Mouse (Mus musculus) limb, embryonic 11.5 days (tissue): ENCODE results near the gene Usp43. TPM values are rescaled to one million over a fixed set of nuclear protein-coding genes. Genes with fewer than 3 reads are reported as not detected.
A peak's percentile ranks its signal among the peaks of the same experiment; 100 is the strongest.

Source experiments
- ATAC-seq: fragments of 200-750 bp; cut with Nextera tagmentation; 2 replicates; pipeline ENCODE4 v1.8.0; 2017; ENCODE audit warnings: low read depth; ENCODE audit not compliant: insufficient number of reproducible peaks, low FRiP score, low TSS enrichment
- DNase-seq: peaks from one replicate; pipeline ENCODE4 v3.0.0-alpha.2; 2015; ENCODE audit warnings: low spot score
- H3K27ac ChIP-seq: fragments of 300-500 bp; sonication (generic); replicated peaks from 2 replicates; pipeline ENCODE4 v1.5.1; 2014; ENCODE audit warnings: low read depth, mild to moderate bottlenecking, low read length
- H3K27me3 ChIP-seq: fragments of 300-500 bp; sonication (generic); 2 replicates; pipeline ENCODE4 v1.6.1; 2014; ENCODE audit warnings: mild to moderate bottlenecking, low read length, mixed read lengths; ENCODE audit not compliant: control insufficient read depth, insufficient read depth
- H3K36me3 ChIP-seq: fragments of 300-500 bp; sonication (generic); 2 replicates; pipeline ENCODE4 v1.6.1; 2014; ENCODE audit warnings: mild to moderate bottlenecking, low read length, moderate library complexity, mixed read lengths; ENCODE audit not compliant: control insufficient read depth, insufficient read depth
- H3K4me1 ChIP-seq: fragments of 300-500 bp; sonication (generic); 2 replicates; pipeline ENCODE4 v1.6.1; 2014; ENCODE audit warnings: low read length, mixed read lengths; ENCODE audit not compliant: control insufficient read depth, insufficient read depth
- H3K4me2 ChIP-seq: fragments of 300-500 bp; sonication (generic); 2 replicates; pipeline ENCODE4 v1.6.1; 2014; ENCODE audit warnings: low read depth, mild to moderate bottlenecking, moderate library complexity; ENCODE audit not compliant: severe bottlenecking
- H3K4me3 ChIP-seq: fragments of 300-500 bp; sonication (generic); 2 replicates; pipeline ENCODE4 v1.5.1; 2014; ENCODE audit warnings: low read depth, low read length
- H3K9ac ChIP-seq: fragments of 300-500 bp; sonication (generic); 2 replicates; pipeline ENCODE4 v1.6.1; 2014; ENCODE audit warnings: mild to moderate bottlenecking, low read length
- H3K9me3 ChIP-seq: fragments of 300-500 bp; sonication (generic); 2 replicates; pipeline ENCODE4 v1.6.1; 2016; ENCODE audit warnings: low read length; ENCODE audit not compliant: control insufficient read depth
- WGBS: fragments of 180-500 bp; shearing (Covaris S2); extraction: QIAGEN DNeasy Blood & Tissue Kit; methylation state at CpG from one replicate; pipeline ENCODE4 v1.1.7; 2014; 5-methylcytosine and 5-hydroxymethylcytosine counted together
- polyA plus RNA-seq: library from polyadenylated mRNA; unstranded; fragments of >200 nt; fragmentation: Nextera tagmentation; extraction: Ambion mirVana; gene quantifications from 2 replicates; pipeline ENCODE4 v1.2.1, GENCODE M21; 2014

Usp43 gene
- polyA plus RNA-seq, 1 experiment from 2014 or later = 0.72 TPM

DNA sequence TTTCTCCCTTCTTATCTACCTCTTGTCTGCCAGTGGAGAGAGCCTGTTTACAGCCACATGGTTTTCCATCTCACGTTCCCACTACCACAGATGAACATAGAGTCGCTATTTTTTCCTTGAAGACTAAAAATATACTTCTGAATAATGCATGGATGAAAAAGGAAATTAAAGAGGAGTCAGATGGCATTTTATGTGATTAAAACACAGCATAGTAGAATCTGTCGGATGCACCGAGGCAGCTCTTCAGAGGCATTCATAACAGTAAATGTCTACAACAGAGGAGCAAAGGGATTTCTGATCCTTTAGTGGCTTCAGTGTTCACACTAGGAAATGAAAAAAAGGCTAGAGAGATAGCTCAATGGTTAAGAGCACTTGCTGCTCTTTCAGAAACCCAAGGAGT is 76.8 kb downstream of the Usp43 start:
- Histone ChIP-seq H3K27ac (no peak overlapping the region), H3K9me3 (no peaks in the 10 kb centered on the region), H3K27me3 (no peaks in the 10 kb centered on the region), H3K9ac (no peak overlapping the region), H3K4me3 (no peak overlapping the region), H3K36me3 (no peaks in the 10 kb centered on the region), H3K4me1 (no peaks in the 10 kb centered on the region), H3K4me2 (no peak overlapping the region)
- 88% methylated on average over 4 of the region's 4 CpGs for WGBS
- ATAC-seq (no peak), DNase-seq (no peak)

DNA sequence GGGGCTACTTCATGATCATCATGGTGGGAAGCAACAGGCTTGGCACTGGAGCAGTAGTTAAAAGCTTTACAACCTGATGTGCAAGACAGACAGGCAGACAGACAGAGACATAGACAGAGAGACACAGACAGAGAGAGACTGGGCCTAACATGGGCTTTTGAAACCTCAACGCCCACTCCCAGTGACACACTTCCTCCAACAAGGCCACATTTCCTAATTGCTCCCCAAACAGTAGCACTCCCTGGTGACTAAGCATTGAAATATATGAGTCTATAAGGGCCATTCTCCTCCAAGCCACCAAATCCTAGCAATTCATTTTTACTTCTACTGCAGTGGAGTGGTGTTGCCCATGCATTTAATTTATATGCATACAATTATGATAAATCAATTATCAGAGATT is 82.1 kb downstream of the Usp43 start:
- no peak for ATAC-seq
- no peak for DNase-seq
- no peak overlapping the region for H3K9ac ChIP-seq
- WGBS = 81% methylated on average over 1 of the region's 1 CpGs
- no peak overlapping the region for H3K4me2 ChIP-seq
- H3K4me3 ChIP-seq = no peak overlapping the region
- no peak overlapping the region for H3K27ac ChIP-seq
- H3K27me3 ChIP-seq = no peaks in the 10 kb centered on the region
- no peaks in the 10 kb centered on the region for H3K4me1 ChIP-seq
- no peaks in the 10 kb centered on the region for H3K36me3 ChIP-seq
- H3K9me3 ChIP-seq = no peaks in the 10 kb centered on the region

DNA sequence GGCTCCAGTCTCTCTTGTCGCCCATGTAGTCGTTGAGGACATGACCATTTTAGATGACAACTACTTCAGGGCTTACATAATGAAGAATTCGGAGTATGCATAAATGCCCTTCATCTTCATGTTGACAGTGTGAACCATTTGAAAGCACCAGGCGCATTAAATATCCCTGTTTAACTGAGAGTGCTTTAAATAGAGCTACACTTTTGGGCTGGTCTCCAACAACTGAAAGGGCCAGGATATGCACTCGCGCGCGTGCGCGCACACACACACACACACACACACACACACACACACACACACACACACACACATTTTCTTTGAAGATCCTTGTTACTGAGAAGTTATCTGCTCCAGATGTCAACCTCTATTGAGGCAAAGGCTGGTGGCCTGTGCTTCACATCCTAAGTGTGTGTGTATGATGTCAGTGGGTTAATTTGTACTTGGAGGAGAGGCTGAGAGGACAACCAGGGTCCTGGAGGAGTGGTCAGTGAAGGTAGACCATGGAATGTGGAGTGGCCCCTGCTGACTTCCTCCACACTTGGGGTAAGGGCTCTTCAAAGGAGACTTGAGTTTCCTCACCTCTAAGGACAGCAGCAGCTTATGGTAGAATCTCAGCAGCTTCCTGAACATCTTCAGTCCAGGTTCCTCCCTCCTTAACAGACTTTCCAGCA is 86.4 kb downstream of the Usp43 start:
- ATAC-seq = no peak
- DNase-seq = no peak
- H3K27me3 ChIP-seq = no peaks in the 10 kb centered on the region
- no peak overlapping the region for H3K27ac ChIP-seq
- H3K9me3 ChIP-seq = no peaks in the 10 kb centered on the region
- H3K4me1 ChIP-seq = no peaks in the 10 kb centered on the region
- H3K9ac ChIP-seq = no peak overlapping the region
- no peaks in the 10 kb centered on the region for H3K36me3 ChIP-seq
- WGBS = 95% methylated on average over 10 of the region's 10 CpGs
- no peak overlapping the region for H3K4me3 ChIP-seq
- H3K4me2 ChIP-seq = no peak overlapping the region

DNA sequence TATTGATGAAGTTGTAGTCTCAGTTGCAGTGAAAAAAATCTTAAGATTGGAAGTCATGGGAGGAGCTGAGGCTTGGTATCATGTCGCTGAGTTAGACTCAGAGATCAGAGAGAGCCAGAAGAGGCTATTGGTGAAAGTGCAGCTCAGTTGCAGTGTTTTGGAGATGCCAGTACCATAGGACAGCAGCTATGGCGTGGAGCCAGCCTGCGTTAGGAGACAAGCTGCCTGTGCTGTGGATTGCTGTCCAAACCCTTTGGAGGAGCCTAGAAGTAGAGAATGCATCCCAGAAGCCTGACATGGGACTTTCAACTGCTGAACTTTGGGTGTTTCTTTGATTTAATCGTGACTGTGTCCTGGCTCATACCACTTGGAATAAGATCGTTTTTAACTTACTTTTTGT is 90.1 kb downstream of the Usp43 start:
- H3K27me3 ChIP-seq = no peaks in the 10 kb centered on the region
- no peak overlapping the region for H3K4me2 ChIP-seq
- DNase-seq (no peak), ATAC-seq (no peak)
- no peaks in the 10 kb centered on the region for H3K9me3 ChIP-seq
- H3K4me1 ChIP-seq = peaks cover 3% of the 10 kb centered on the region; the same call in 1 of the 2 replicates
- H3K27ac ChIP-seq = no peak overlapping the region
- H3K36me3 ChIP-seq = no peaks in the 10 kb centered on the region
- WGBS = 79% methylated on average over 5 of the region's 5 CpGs
- H3K4me3 ChIP-seq = no peak overlapping the region
- no peak overlapping the region for H3K9ac ChIP-seq

DNA sequence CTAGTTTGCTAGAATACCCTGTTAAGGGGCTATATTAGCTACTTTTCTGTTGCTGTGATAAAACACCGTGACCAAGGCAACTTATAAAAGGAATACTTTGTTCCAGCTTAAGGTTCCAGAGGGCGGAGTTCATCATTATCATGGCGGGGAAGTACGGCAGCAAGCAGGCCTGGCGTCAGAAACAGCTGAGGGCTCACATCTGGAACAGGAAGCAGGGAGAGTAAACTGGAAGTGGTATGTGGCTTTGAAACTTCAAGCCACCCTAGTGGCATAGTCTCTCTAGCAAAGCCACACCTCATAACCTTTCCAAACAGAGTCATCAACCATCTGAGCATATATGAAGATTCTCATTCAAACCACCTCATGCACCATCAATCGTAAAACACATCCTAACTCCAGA is 92.4 kb downstream of the Usp43 start:
- DNase-seq = no peak

DNA sequence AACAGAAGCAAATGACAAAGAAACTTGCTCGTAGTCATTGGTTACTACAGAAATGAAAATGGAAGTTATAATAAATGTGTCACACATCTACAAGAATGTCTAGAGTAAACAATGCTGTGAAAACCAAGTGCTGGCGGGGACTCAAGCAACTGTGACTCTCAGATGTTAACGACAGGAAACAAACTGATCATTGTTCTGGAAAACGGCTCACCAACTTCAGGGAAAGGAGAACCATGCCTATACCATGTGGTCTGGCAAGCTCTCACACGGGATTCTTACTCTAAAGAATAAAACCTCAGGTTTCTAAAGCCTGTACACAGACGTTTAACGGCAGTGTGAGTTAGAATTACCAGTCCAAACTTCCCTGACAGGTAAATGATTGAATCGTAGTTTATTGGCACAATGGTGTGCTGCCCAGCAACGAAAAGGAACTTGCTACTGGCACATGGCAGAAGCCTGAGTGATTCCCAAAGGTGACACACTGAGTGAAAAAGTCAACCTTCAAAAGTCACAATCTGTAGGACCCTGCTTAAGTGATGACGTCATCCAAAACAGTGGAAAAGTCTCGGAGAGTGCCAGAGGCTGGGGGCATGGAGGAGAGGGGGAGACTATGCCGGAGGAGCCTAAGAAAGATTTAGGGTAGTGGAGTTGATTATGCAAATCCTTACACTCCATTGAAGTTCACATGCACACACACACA is 93.4 kb downstream of the Usp43 start:
- peaks cover 3% of the 10 kb centered on the region; the same call in 1 of the 2 replicates for H3K4me1 ChIP-seq
- H3K27me3 ChIP-seq = no peaks in the 10 kb centered on the region
- no peak overlapping the region for H3K27ac ChIP-seq
- H3K4me3 ChIP-seq = no peak overlapping the region
- no peak for DNase-seq
- ATAC-seq = no peak
- no peaks in the 10 kb centered on the region for H3K36me3 ChIP-seq
- no peak overlapping the region for H3K9ac ChIP-seq
- no peaks in the 10 kb centered on the region for H3K9me3 ChIP-seq
- no peak overlapping the region for H3K4me2 ChIP-seq
- 58% methylated on average over 12 of the region's 12 CpGs for WGBS

More for the DNA sequence above, 92.4 kb downstream of the Usp43 start:
- H3K4me2 ChIP-seq = no peak overlapping the region
- 76% methylated on average over 6 of the region's 6 CpGs for WGBS
- no peak overlapping the region for H3K27ac ChIP-seq
- ATAC-seq = no peak
- H3K9ac ChIP-seq = no peak overlapping the region
- H3K36me3 ChIP-seq = no peaks in the 10 kb centered on the region
- no peaks in the 10 kb centered on the region for H3K27me3 ChIP-seq
- H3K9me3 ChIP-seq = no peaks in the 10 kb centered on the region
- H3K4me3 ChIP-seq = no peak overlapping the region
- peaks cover 3% of the 10 kb centered on the region; the same call in 1 of the 2 replicates for H3K4me1 ChIP-seq

DNA sequence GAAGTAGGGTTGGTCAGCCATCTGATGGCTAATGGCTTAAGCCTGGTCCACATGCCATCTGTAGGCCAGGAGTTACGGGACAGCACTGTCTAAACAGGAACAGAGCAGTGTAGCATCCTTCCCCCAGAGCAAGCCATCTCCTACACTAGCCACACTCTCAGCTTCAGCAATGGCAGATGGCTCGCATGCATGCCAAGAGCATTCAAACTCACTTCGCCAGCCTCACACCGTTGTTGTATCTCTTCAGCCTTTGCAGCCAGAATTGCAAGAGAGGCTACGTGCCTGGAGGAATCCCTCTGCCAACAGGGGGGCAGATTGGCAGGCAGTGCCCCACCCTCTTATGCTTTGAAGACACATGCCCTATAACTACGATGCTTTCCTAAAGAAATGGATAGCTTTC is 100.4 kb downstream of the Usp43 start:
- Histone ChIP-seq H3K9me3 (no peaks in the 10 kb centered on the region), H3K27ac (no peak overlapping the region), H3K4me3 (no peak overlapping the region), H3K9ac (no peak overlapping the region), H3K4me1 (peaks cover 7% of the 10 kb centered on the region; the same call in 1 of the 2 replicates), H3K36me3 (no peaks in the 10 kb centered on the region), H3K27me3 (no peaks in the 10 kb centered on the region), H3K4me2 (no peak overlapping the region)
- DNase-seq (no peak), ATAC-seq (no peak)
- WGBS = 90% methylated on average over 6 of the region's 6 CpGs

DNA sequence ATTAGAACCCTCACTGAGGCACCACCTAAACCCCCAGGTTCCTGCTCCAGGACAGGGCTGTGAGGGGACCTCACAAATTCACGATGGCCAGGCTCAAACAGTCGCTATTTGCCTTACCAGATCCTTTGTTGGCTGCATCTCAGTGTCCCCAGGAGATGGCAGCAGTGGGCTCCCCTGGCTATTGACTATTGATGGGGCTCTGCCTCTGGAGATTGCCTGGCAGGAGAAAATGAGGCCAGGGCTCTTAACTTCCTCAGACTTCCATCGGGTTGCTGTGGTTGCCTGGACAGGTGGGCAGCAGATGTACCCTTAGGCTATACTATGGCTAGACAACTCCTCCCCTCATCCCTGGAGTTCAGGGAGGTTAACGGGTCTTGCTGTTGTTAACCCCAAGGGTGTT is 101.7 kb downstream of the Usp43 start:
- Histone ChIP-seq H3K4me2 (no peak overlapping the region; the same call in 1 of the 2 replicates), H3K36me3 (no peaks in the 10 kb centered on the region), H3K27me3 (no peaks in the 10 kb centered on the region), H3K9ac (no peak overlapping the region), H3K9me3 (no peaks in the 10 kb centered on the region), H3K4me3 (no peak overlapping the region), H3K4me1 (peaks cover 7% of the 10 kb centered on the region; the same call in 1 of the 2 replicates), H3K27ac (no peak overlapping the region)
- DNase-seq = peak; percentile 82
- peak; percentile 51; the same call in 1 of the 2 replicates for ATAC-seq
- 11% methylated on average over 4 of the region's 4 CpGs for WGBS
